Mouse (Mus musculus) ES-E14 (cell line): ENCODE measurements at regions not wholly inside any gene's neighbourhood (a gene's known extent, or its start where the extent isn't known, plus 50 kb on each side); places are given as distances from the start of the nearest gene placed in this dataset.

Source experiments
- HCFC1 ChIP-seq: IDR thresholded peaks from 2 replicates; pipeline ENCODE4 v1.6.1; 2012; ENCODE audit warnings: low read length, inconsistent platforms, borderline replicate concordance; ENCODE audit not compliant: insufficient read depth
- MAFK ChIP-seq: IDR thresholded peaks from 2 replicates; pipeline ENCODE4 v1.6.1; 2014; ENCODE audit warnings: mild to moderate bottlenecking, low read depth, low read length, inconsistent platforms; ENCODE audit not compliant: insufficient read depth
- ZC3H11A ChIP-seq: IDR thresholded peaks from 2 replicates; pipeline ENCODE4 v1.6.1; 2012; ENCODE audit warnings: low read depth, mild to moderate bottlenecking, inconsistent platforms, low read length, borderline replicate concordance
- ZNF384 ChIP-seq: IDR thresholded peaks from 2 replicates; pipeline ENCODE4 v1.6.1; 2012; ENCODE audit warnings: low read depth, low read length, inconsistent platforms

DNA sequence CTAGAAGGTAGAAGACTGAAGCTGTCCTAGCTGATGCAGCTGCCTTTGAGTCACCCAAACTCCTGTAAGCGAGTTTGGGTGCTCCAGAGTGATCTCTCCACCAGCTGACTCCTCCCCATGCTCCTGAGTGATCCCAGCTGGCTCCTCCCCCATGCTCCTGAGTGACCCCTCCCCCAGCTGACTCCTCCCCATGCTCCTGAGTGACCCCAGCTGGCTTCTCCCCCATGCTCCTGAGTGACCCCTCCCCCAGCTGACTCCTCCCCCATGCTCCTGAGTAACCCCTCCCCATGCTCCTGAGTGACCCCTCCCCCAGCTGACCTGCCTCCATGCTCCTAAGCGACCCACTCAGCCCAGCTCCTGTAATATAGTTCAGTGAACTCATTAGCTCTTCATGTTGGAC lies 123.7 kb downstream of the Tfap2c start:
- TF ChIP-seq ZC3H11A (no peak), ZNF384 (no peak), HCFC1 (no peak), MAFK (no peak)
